Mouse (Mus musculus): ENCODE results near the gene Skint11.
"Not testable (repeated sequence)": the region's sequence is repeated elsewhere in the genome, so short reads cannot be mapped to it uniquely, and the experiment has no call there.

Gene Skint11

GRCm38 (mm10) chr4:114163084-114163483, at the start of gene Skint11:
TSS of gene Skint11 (plus strand) at chr4:114163384.
- no peak for DNase-seq (ENCODE audit: extremely low spot score)

- no peak for DNase-seq (ENCODE audit: extremely low spot score)
Observed at GRCm38 (mm10) chr4:114161149-114161548, 2.0 kb upstream of the Skint11 start.

GRCm38 (mm10) chr4:114172898-114173297, 9.7 kb downstream of the Skint11 start:
- not testable (repeated sequence) for DNase-seq (ENCODE audit: extremely low spot score)

GRCm38 (mm10) chr4:114256906-114257305, 93.7 kb downstream of the Skint11 start:
- DNase-seq (ENCODE audit: extremely low spot score), result not testable (repeated sequence)
